25 mouse cellular contexts compared by ENCODE assay signal in the genomic region with DNA sequence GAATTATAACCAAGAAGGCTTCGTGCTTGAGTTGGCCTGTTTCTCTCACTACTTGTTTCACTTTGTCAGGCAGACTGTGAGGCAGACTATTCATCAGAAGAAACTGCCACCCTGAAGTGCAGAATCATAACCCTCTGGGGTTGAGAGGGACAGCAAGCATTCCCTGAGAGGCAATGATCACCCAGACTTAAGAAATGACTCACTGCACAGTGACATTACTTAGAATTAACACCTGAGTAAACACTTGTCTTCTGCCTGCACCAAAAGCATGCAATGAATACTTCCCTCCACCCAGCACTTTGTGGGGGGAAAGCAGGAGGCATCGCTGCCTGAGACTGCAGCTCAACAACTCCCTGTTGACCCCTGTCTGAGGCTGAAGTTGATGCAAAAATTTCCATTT.
DNase-seq lines count a peak whose midpoint lies in the region; ATAC-seq and TF ChIP-seq lines count a peak whose summit lies in the region.
"Had no signal": no experiment of that assay in that cellular context is flagged by ENCODE, and none has a peak within 500 bp of the region (broad histone marks: within the 10 kb centered on the region; RNA-seq: fewer than 3 reads in every experiment).

No protein-coding gene starts in this region.

- ATAC-seq in kidney, embryonic 14.5 days (ENCODE audit: low FRiP score, low TSS enrichment), result 0 out of 2 replicates have a peak, but pooled peaks have one; percentile 20
- no peak for ATAC-seq in kidney, postnatal 0 days (replicated peaks; ENCODE audit: low FRiP score, low read depth)
- ATAC-seq: activated CD4-positive, CD25-positive, alpha-beta regulatory T cell, adult 4 months; forebrain, embryonic 14.5 days; forebrain, embryonic 16.5 days; Patski had no signal

- no peak for DNase-seq in kidney, adult 11 months
- peak; percentile 12 for DNase-seq in kidney, postnatal 0 days (ENCODE audit: low spot score)
- DNase-seq in kidney, postnatal 4 days, result no peak
- peak; percentile 20 for DNase-seq in A20 (ENCODE audit: low read depth, low spot score)
- no peak for DNase-seq in cerebellum, adult 2 months
- DNase-seq: adrenal gland, adult 8-10 months; adrenal gland, postnatal 14 days; adrenal gland, postnatal 36 days; cerebellum, adult 11-12 months; cerebellum, adult 8-10 months; cerebellum, adult 9-11 months; cerebellum, postnatal 14 days; cerebellum, postnatal 36 days; embryo, embryonic 11 days had no signal

- H3K9me3 ChIP-seq in kidney, embryonic 14.5 days (ENCODE audit: control insufficient read depth, low read length), result no peaks in the 10 kb centered on the region
- H3K9me3 ChIP-seq in kidney, postnatal 0 days (replicated peaks; ENCODE audit: low read length), result no peaks in the 10 kb centered on the region
- H3K9me3 ChIP-seq: embryonic facial prominence, embryonic 13.5 days; embryonic facial prominence, embryonic 15.5 days; forebrain, embryonic 10.5 days; forebrain, embryonic 12.5 days; G1E had no signal

- no peaks in the 10 kb centered on the region for H3K4me1 ChIP-seq in kidney, embryonic 14.5 days (ENCODE audit: control insufficient read depth, insufficient read depth, low read length)
- no peaks in the 10 kb centered on the region for H3K4me1 ChIP-seq in kidney, postnatal 0 days (replicated peaks; ENCODE audit: insufficient read depth, low read length)
- no peaks in the 10 kb centered on the region for H3K4me1 ChIP-seq in cerebellum, adult 2 months (ENCODE audit: control insufficient read depth, insufficient read depth, low read length)
- H3K4me1 ChIP-seq: embryonic facial prominence, embryonic 13.5 days; embryonic facial prominence, embryonic 15.5 days; forebrain, embryonic 10.5 days; forebrain, embryonic 12.5 days had no signal

- no peak overlapping the region for H3K9ac ChIP-seq in kidney, embryonic 14.5 days (ENCODE audit: low read depth, low read length)
- H3K9ac ChIP-seq in kidney, postnatal 0 days (ENCODE audit: low read depth, low read length), result no peak overlapping the region
- H3K9ac ChIP-seq: embryonic facial prominence, embryonic 13.5 days; embryonic facial prominence, embryonic 15.5 days; forebrain, embryonic 12.5 days had no signal

- H3K27ac ChIP-seq in kidney, embryonic 14.5 days (ENCODE audit: low read depth, low read length), result no peak overlapping the region
- no peak overlapping the region for H3K27ac ChIP-seq in kidney, postnatal 0 days
- no peak overlapping the region for H3K27ac ChIP-seq in cerebellum, adult 2 months (ENCODE audit: insufficient read depth, low read length)
- H3K27ac ChIP-seq: embryonic facial prominence, embryonic 13.5 days; embryonic facial prominence, embryonic 15.5 days; forebrain, embryonic 10.5 days; forebrain, embryonic 12.5 days had no signal

- H3K27me3 ChIP-seq in kidney, embryonic 14.5 days (ENCODE audit: control insufficient read depth, insufficient read depth, low read length), result no peaks in the 10 kb centered on the region
- no peaks in the 10 kb centered on the region for H3K27me3 ChIP-seq in kidney, postnatal 0 days (ENCODE audit: insufficient read depth, low read length)
- no peaks in the 10 kb centered on the region for H3K27me3 ChIP-seq in cerebellum, adult 2 months (ENCODE audit: control insufficient read depth, insufficient read depth, low read length)
- H3K27me3 ChIP-seq: embryonic facial prominence, embryonic 13.5 days; embryonic facial prominence, embryonic 15.5 days; forebrain, embryonic 12.5 days had no signal

- no peak for TF ChIP-seq POLR2A in cerebellum, adult 2 months (IDR thresholded peaks at IDR 0.05; ENCODE audit: borderline replicate concordance, insufficient read depth, low read length)

- no peak overlapping the region for H3K4me2 ChIP-seq in kidney, embryonic 14.5 days (replicated peaks; ENCODE audit: low read depth, low read length)
- H3K4me2 ChIP-seq in kidney, postnatal 0 days (ENCODE audit: low read length), result no peak overlapping the region
- H3K4me2 ChIP-seq: embryonic facial prominence, embryonic 13.5 days; embryonic facial prominence, embryonic 15.5 days; forebrain, embryonic 12.5 days had no signal

- no peaks in the 10 kb centered on the region for H3K36me3 ChIP-seq in kidney, embryonic 14.5 days (ENCODE audit: control insufficient read depth, insufficient read depth, low read length)
- H3K36me3 ChIP-seq in kidney, postnatal 0 days (ENCODE audit: insufficient read depth, low read length), result no peaks in the 10 kb centered on the region
- H3K36me3 ChIP-seq: embryonic facial prominence, embryonic 13.5 days; embryonic facial prominence, embryonic 15.5 days; forebrain, embryonic 10.5 days; forebrain, embryonic 12.5 days; G1E had no signal

- TF ChIP-seq CTCF in kidney, postnatal 0 days (IDR thresholded peaks at IDR 0.05; ENCODE audit: low read depth), result no peak
- no peak for TF ChIP-seq CTCF in cerebellum, adult 2 months (IDR thresholded peaks at IDR 0.05; ENCODE audit: borderline replicate concordance, insufficient read depth, low read depth, low read length)

- 42% methylated on average over 2 of the region's 2 CpGs for WGBS in kidney, embryonic 14.5 days
- WGBS in kidney, postnatal 0 days, result 35% methylated on average over 2 of the region's 2 CpGs
- 83% methylated on average over 2 of the region's 2 CpGs for WGBS in cerebellum, adult 2 months

- H3K4me3 ChIP-seq in kidney, embryonic 14.5 days (ENCODE audit: low read length), result no peak overlapping the region
- no peak overlapping the region for H3K4me3 ChIP-seq in kidney, postnatal 0 days (replicated peaks; ENCODE audit: low read depth, low read length)
- no peak overlapping the region for H3K4me3 ChIP-seq in cerebellum, adult 2 months (replicated peaks; ENCODE audit: insufficient read depth, low read depth, low read length)
- H3K4me3 ChIP-seq: embryonic facial prominence, embryonic 13.5 days; embryonic facial prominence, embryonic 15.5 days; erythroblast, embryonic 14.5 days; forebrain, embryonic 10.5 days; forebrain, embryonic 12.5 days had no signal

Comparison
In these comparisons a context has a peak if more than half of its experiments do, and no peak if none do; other contexts are left out.
1. DNase-seq: peak in kidney, postnatal 0 days (single experiment) and A20 (single experiment); none in kidney, adult 11 months (single experiment), kidney, postnatal 4 days (0 of 2) and cerebellum, adult 2 months (0 of 2).